Comparison of ENCODE assay signal across 12 mouse cellular contexts in the genomic region with DNA sequence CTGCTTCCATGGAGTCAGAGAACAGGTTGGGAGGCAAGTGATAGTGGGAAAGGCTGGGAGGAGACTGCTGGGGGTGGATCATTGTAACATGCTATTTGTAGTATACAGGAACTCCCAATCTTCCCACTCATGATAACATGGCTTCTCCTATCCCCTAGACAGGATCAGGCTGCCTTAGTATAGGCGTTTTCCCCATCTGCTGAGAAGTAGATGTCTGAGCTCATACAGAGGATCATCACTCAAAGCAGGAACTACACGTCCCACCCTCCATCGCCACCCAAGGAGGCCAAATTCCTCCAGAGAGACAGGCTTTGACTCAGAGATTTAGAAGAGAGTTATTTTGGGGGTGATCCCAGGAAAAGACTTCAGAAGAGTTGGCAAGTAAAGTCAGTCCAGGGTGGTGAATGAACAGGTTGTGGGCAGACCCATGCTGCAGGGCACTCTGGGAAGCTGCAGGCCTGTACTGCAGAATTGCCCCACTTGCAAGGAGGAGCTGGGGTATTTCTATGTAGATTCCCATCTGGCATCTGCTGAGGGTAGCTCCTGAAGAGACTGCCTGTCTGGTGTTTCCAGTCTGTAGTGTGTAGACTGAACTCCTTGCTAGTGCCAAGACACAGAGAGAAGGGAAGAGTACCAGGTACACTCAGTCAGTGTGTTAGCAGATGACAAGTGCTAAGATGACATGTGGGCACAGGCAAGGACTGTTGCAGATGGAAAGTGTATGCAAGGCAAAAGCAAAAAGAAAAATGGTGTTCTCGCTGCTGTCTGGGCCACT.
"Had no signal": no experiment of that assay in that cellular context is flagged by ENCODE, and none has a peak within 500 bp of the region (broad histone marks: within the 10 kb centered on the region; RNA-seq: fewer than 3 reads in every experiment).

No protein-coding gene starts in this region.

- H3K27ac ChIP-seq: limb, embryonic 15.5 days; liver, embryonic 12.5 days; lung, embryonic 15.5 days; macrophage; midbrain, embryonic 15.5 days; neural tube, embryonic 12.5 days; stomach, embryonic 15.5 days had no signal

- DNase-seq: kidney, adult 8-10 months; kidney, postnatal 25 days; lung, postnatal 14 days; thymus, postnatal 4 days had no signal

- H3K4me1 ChIP-seq: limb, embryonic 15.5 days; liver, embryonic 12.5 days; lung, embryonic 15.5 days; megakaryocyte, embryonic 14.5 days; stomach, embryonic 15.5 days had no signal

- H3K4me3 ChIP-seq: limb, embryonic 15.5 days; liver, embryonic 12.5 days; lung, embryonic 15.5 days; megakaryocyte, embryonic 14.5 days; midbrain, embryonic 15.5 days; neural tube, embryonic 12.5 days; stomach, embryonic 15.5 days had no signal
